Mouse (Mus musculus): Measurements from ENCODE around the gene 4930404N11Rik. TPM values are rescaled to one million over a fixed set of nuclear protein-coding genes. Genes with fewer than 3 reads are reported as not detected.

4930404N11Rik gene
- 0.64 and 0.68 TPM in 2 replicates for polyA plus RNA-seq (2014; fragmentation: Nextera tagmentation; extraction: Ambion mirVana)

DNA sequence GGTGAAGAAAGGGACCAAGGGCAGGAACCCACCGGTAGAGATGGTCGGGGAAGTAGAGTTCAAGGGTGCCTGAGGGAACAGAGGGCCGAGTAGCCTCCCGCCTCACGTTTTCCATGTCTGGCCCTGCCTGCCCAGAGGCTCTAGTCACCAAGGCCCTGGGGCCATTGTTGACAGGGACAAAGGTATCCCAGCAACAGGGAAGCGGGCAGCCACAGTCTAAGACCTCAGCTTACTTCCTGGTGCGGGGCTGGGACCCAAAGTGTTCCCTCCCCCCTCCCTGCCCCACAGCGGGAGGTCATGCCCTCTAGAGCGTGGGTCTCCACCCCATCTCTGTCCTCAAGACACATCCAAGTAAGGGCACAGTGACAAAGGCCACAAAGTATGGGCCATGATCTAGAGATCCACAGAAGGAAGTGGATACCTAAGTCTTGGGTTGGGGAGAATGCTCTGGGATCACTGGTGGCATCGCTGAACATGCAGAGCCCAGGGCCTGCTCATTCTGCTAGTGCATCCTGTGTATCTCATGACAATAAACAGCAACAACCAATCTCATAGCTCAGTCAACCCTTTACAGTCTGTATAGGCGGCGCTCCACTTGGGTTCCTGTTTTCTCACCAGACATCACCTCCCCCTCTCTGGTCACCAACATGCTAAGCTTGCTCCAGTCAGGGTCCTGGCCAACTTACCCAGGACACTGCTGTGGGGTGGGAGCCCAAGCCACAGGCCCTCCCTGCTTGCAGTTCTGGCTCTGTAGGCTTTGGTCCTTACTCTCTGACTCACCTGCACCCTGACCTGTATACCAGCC, at the start of gene 4930404N11Rik:
TSS of gene 4930404N11Rik (minus strand) at position 145 of the 805 bp plus-strand sequence.
- 28% methylated on average over 12 of the region's 12 CpGs for WGBS
- Histone ChIP-seq H3K36me3 (ENCODE audit: control insufficient read depth, insufficient read depth, low read length) (peaks cover 50% of the 10 kb centered on the region), H3K9ac (ENCODE audit: low read depth, low read length) (peak within 1 kb of the TSS; percentile 16; the same call in 1 of the 2 replicates), H3K4me1 (replicated peaks; ENCODE audit: control insufficient read depth, insufficient read depth, low read length) (peaks cover 45% of the 10 kb centered on the region), H3K4me3 (ENCODE audit: low read depth, low read length) (peak within 1 kb of the TSS; percentile 22), H3K27ac (ENCODE audit: low read depth, low read length) (peak within 1 kb of the TSS; percentile 42), H3K4me2 (peak within 1 kb of the TSS; percentile 61), H3K27me3 (replicated peaks; ENCODE audit: control insufficient read depth, insufficient read depth, low read length) (no peaks in the 10 kb centered on the region), H3K9me3 (ENCODE audit: control insufficient read depth, low read length) (no peaks in the 10 kb centered on the region)
- no peak for DNase-seq (ENCODE audit: low spot score)
- peak; percentile 7; the same call in 1 of the 2 replicates for ATAC-seq (replicated peaks; ENCODE audit: low FRiP score)

DNA sequence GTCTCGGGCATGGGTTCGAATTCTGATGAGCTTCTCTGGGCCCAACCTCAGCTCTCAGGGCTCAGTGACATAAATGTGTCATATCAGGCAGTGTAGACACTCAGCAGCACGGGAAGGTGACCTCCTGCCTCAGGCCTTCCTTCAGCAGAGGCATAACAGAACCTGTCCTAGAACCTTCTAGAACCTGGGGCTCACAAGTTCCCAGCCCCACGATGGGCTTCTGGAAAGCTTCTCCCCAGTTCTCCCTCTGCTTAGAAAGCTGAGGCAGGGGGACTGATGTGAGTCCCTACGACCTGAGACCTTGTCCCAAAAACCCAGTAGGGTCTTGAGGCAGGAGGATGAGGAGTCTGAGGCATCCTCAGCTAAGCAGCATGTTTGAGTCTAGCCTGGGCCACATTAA, 49.5 kb upstream of the 4930404N11Rik start:
- 76% methylated on average over 5 of the region's 5 CpGs for WGBS
- DNase-seq (ENCODE audit: low spot score): no peak
- Histone ChIP-seq H3K27me3 (replicated peaks; ENCODE audit: control insufficient read depth, insufficient read depth, low read length) (no peaks in the 10 kb centered on the region; the same call in 1 of the 2 replicates), H3K9ac (ENCODE audit: low read depth, low read length) (no peak overlapping the region), H3K9me3 (ENCODE audit: control insufficient read depth, low read length) (no peaks in the 10 kb centered on the region), H3K36me3 (ENCODE audit: control insufficient read depth, insufficient read depth, low read length) (no peaks in the 10 kb centered on the region), H3K4me2 (no peak overlapping the region), H3K27ac (ENCODE audit: low read depth, low read length) (no peak overlapping the region), H3K4me1 (replicated peaks; ENCODE audit: control insufficient read depth, insufficient read depth, low read length) (peaks cover 73% of the 10 kb centered on the region), H3K4me3 (ENCODE audit: low read depth, low read length) (no peak overlapping the region)
- no peak for ATAC-seq (replicated peaks; ENCODE audit: low FRiP score)

DNA sequence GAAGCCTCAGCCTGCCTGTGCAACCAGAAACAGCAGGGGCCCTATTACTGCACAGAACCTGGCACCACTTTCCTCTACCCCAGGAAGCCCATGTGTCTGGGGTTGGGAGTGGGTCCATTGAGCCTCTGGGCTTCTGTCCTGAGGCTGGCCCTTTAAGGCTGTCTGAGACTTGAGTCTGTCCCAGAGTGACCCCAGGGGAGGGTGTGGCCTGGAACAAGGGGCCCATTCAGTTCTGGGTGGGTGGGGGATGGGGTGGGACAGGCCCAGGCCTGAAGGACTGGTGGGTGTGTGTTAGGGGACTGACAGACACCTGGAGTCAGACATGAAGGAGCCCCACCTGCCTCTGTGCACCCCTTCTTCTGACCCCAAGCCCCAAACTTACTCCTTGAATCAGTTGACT, 49.1 kb upstream of the 4930404N11Rik start:
- Histone ChIP-seq H3K27me3 (replicated peaks; ENCODE audit: control insufficient read depth, insufficient read depth, low read length) (no peaks in the 10 kb centered on the region; the same call in 1 of the 2 replicates), H3K4me2 (no peak overlapping the region), H3K9me3 (ENCODE audit: control insufficient read depth, low read length) (no peaks in the 10 kb centered on the region), H3K27ac (ENCODE audit: low read depth, low read length) (0 out of 2 replicates have a peak overlapping the region, but pooled peaks have one; percentile 55), H3K36me3 (ENCODE audit: control insufficient read depth, insufficient read depth, low read length) (no peaks in the 10 kb centered on the region), H3K4me1 (replicated peaks; ENCODE audit: control insufficient read depth, insufficient read depth, low read length) (peaks cover 78% of the 10 kb centered on the region), H3K9ac (ENCODE audit: low read depth, low read length) (no peak overlapping the region), H3K4me3 (ENCODE audit: low read depth, low read length) (no peak overlapping the region)
- no peak for DNase-seq (ENCODE audit: low spot score)
- ATAC-seq (replicated peaks; ENCODE audit: low FRiP score): no peak

DNA sequence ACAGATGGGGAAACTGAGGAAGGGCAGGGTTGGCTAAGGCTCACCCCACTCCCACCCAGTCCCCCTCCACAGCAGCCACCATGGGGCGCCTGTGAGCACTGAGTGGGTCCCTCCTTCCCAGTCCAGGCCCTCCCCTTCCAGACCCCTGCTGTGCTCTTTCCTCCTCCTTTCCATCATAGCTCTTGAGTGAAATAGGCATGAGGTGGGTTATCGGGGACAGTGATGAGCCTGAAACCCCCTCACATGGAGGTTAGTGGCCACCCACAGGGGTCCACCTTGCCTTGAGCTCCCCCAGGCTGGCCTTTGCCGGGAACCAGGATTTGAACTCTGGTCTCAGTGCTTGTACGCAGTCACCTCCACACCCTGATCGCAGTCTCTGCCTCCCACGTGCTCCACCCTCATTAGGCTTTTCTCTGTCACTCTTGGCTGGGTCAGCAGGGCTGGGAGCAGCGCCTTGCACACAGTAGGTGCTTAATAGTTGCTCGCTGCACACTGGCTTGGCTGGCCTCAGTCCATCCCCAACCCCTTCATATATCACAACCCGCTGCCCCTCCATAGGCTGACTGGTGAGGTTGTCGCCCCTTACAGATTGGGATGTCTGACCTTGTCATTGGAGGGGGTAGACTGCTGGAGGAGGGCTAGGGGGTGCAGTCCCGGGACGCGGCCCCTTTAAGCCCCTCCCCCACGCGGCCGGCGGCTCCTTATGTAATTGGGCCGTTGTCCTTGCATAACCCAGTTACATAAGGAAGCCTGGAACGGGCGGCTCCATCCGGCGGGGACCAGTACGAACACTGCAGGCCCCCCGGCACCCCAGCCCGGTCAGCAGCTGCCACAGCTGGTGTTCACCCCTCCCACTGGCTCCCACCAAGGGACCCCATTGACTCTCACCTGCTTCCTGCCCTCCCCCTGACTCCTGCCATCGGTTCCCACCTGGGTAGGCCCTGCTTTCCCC, 48.0 kb upstream of the 4930404N11Rik start:
- peak overlapping the region; percentile 46; the same call in 1 of the 2 replicates for H3K9ac ChIP-seq (ENCODE audit: low read depth, low read length)

GRCm38 (mm10) chr10:81412586-81413309, 47.1 kb upstream of the 4930404N11Rik start:
- Histone ChIP-seq H3K4me3 (ENCODE audit: low read depth, low read length) (no peak overlapping the region), H3K4me1 (replicated peaks; ENCODE audit: control insufficient read depth, insufficient read depth, low read length) (peaks cover 89% of the 10 kb centered on the region), H3K9me3 (ENCODE audit: control insufficient read depth, low read length) (no peaks in the 10 kb centered on the region), H3K27me3 (replicated peaks; ENCODE audit: control insufficient read depth, insufficient read depth, low read length) (peaks cover 8% of the 10 kb centered on the region), H3K36me3 (ENCODE audit: control insufficient read depth, insufficient read depth, low read length) (no peaks in the 10 kb centered on the region; the same call in 1 of the 2 replicates), H3K4me2 (no peak overlapping the region), H3K9ac (ENCODE audit: low read depth, low read length) (no peak overlapping the region), H3K27ac (ENCODE audit: low read depth, low read length) (peak overlapping the region; percentile 25; the same call in 1 of the 2 replicates)
- 70% methylated on average over 16 of the region's 16 CpGs for WGBS
- ATAC-seq (replicated peaks; ENCODE audit: low FRiP score) (no peak), DNase-seq (ENCODE audit: low spot score) (no peak)

More for the DNA sequence above, 48.0 kb upstream of the 4930404N11Rik start:
- peak overlapping the region; percentile 52 for H3K4me2 ChIP-seq
- ATAC-seq (replicated peaks; ENCODE audit: low FRiP score) (no peak), DNase-seq (ENCODE audit: low spot score) (no peak)
- WGBS: 28% methylated on average over 26 of the region's 26 CpGs
- H3K9me3 ChIP-seq (ENCODE audit: control insufficient read depth, low read length): no peaks in the 10 kb centered on the region
- H3K27ac ChIP-seq (ENCODE audit: low read depth, low read length): peak overlapping the region; percentile 55
- peaks cover 83% of the 10 kb centered on the region for H3K4me1 ChIP-seq (replicated peaks; ENCODE audit: control insufficient read depth, insufficient read depth, low read length)
- H3K36me3 ChIP-seq (ENCODE audit: control insufficient read depth, insufficient read depth, low read length): no peaks in the 10 kb centered on the region
- no peaks in the 10 kb centered on the region; the same call in none of the 2 replicates for H3K27me3 ChIP-seq (replicated peaks; ENCODE audit: control insufficient read depth, insufficient read depth, low read length)
- H3K4me3 ChIP-seq (ENCODE audit: low read depth, low read length): 0 out of 2 replicates have a peak overlapping the region, but pooled peaks have one; percentile 12

GRCm38 (mm10) chr10:81411471-81412400, 46.1 kb upstream of the 4930404N11Rik start:
- DNase-seq (ENCODE audit: low spot score) (no peak), ATAC-seq (replicated peaks; ENCODE audit: low FRiP score) (no peak)
- WGBS: 75% methylated on average over 18 of the region's 18 CpGs
- H3K9ac ChIP-seq (ENCODE audit: low read depth, low read length): no peak overlapping the region
- H3K9me3 ChIP-seq (ENCODE audit: control insufficient read depth, low read length): no peaks in the 10 kb centered on the region
- H3K4me2 ChIP-seq: no peak overlapping the region
- H3K27ac ChIP-seq (ENCODE audit: low read depth, low read length): peak overlapping the region; percentile 62
- H3K36me3 ChIP-seq (ENCODE audit: control insufficient read depth, insufficient read depth, low read length): no peaks in the 10 kb centered on the region; the same call in 1 of the 2 replicates
- peaks cover 89% of the 10 kb centered on the region for H3K4me1 ChIP-seq (replicated peaks; ENCODE audit: control insufficient read depth, insufficient read depth, low read length)
- H3K27me3 ChIP-seq (replicated peaks; ENCODE audit: control insufficient read depth, insufficient read depth, low read length): peaks cover 17% of the 10 kb centered on the region
- no peak overlapping the region for H3K4me3 ChIP-seq (ENCODE audit: low read depth, low read length)

DNA sequence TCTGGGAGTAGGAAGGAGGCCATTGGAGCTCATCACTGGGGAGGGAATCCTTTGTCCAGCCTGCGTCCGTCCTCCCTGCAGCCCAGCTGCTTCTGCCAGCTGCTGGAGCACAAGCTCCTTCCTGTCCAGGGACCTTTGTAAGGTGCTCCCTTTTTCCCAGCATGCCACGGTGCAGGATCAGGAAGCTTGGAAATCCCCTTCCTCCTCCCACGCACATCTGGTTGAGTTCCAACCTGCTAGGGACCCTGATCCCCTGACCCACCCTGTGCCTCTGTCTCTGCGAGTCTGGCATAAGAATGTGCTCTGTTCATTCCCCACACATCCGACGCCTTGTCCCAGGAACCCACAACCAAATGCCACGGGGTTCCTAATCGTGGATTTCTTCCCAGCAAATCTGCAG, 45.4 kb upstream of the 4930404N11Rik start:
- DNase-seq (ENCODE audit: low spot score): no peak
- Histone ChIP-seq H3K4me1 (replicated peaks; ENCODE audit: control insufficient read depth, insufficient read depth, low read length) (peaks cover 92% of the 10 kb centered on the region), H3K4me3 (ENCODE audit: low read depth, low read length) (peak overlapping the region; percentile 29; the same call in 1 of the 2 replicates), H3K36me3 (ENCODE audit: control insufficient read depth, insufficient read depth, low read length) (no peaks in the 10 kb centered on the region; the same call in 1 of the 2 replicates), H3K9ac (ENCODE audit: low read depth, low read length) (no peak overlapping the region), H3K4me2 (peak overlapping the region; percentile 48), H3K9me3 (ENCODE audit: control insufficient read depth, low read length) (no peaks in the 10 kb centered on the region), H3K27me3 (replicated peaks; ENCODE audit: control insufficient read depth, insufficient read depth, low read length) (peaks cover 24% of the 10 kb centered on the region), H3K27ac (ENCODE audit: low read depth, low read length) (peak overlapping the region; percentile 62)
- 72% methylated on average over 9 of the region's 9 CpGs for WGBS
- no peak for ATAC-seq (replicated peaks; ENCODE audit: low FRiP score)

Measured in liver, embryonic 11.5 days (tissue).